Mouse (Mus musculus) cortical plate, adult 2 months (tissue): Measurements from ENCODE around the gene Nsrp1.

ENCODE experiments used
- CTCF ChIP-seq: fragments of 200-500 bp; IDR thresholded peaks from 2 replicates; pipeline ENCODE4 v1.5.1; 2011; ENCODE audit warnings: mild to moderate bottlenecking, control low read depth, low read length; ENCODE audit not compliant: insufficient read depth; ENCODE audit errors: extremely low read depth
- POLR2A ChIP-seq: fragments of 200-500 bp; IDR thresholded peaks from 2 replicates; pipeline ENCODE4 v1.6.1; 2011; ENCODE audit warnings: mild to moderate bottlenecking, low read length, control low read depth; ENCODE audit not compliant: insufficient read depth; ENCODE audit errors: extremely low read depth

GRCm38 (mm10) chr11:77042816-77043215 lies 35.4 kb downstream of the Nsrp1 start:
- no peak for TF ChIP-seq CTCF
- no peak for TF ChIP-seq POLR2A
